Mouse (Mus musculus): ENCODE data around the gene Mdk. TPM values are rescaled to one million over a fixed set of nuclear protein-coding genes. Genes with fewer than 3 reads are reported as not detected.

Mdk gene
- polyA plus RNA-seq, 1 experiment from 2014 or later = 1,266 TPM

DNA sequence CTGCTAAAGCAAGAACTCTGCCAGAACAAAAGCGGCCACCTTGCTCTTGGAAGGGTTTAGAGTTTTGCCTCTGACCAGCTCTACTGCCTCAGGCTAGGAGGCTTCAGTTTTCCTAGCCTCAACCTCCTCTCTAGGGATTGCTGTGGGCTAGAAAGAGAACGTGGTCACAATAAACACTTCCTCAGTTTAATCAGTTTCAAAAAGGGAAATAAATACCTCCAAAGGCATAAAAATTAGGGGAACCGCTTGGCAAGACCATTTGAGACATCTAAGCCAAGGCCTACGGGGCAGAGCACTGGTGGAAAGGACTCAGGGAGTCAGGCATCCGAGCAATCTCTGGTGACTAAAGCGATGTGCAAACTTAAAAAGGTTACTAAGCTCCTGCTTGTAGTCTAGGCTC, 23.8 kb upstream of the Mdk start:
- Histone ChIP-seq H3K9me3 (replicated peaks) (no peaks in the 10 kb centered on the region), H3K4me3 (replicated peaks) (no peak overlapping the region), H3K4me1 (peaks cover 62% of the 10 kb centered on the region), H3K36me3 (0 out of 2 replicates have a peak, but pooled peaks cover 6% of the 10 kb centered on the region), H3K4me2 (no peak overlapping the region), H3K27ac (no peak overlapping the region), H3K27me3 (no peaks in the 10 kb centered on the region), H3K9ac (no peak overlapping the region)
- ATAC-seq (replicated peaks; ENCODE audit: low FRiP score) = no peak
- WGBS = 91% methylated on average over 6 of the region's 6 CpGs

GRCm38 (mm10) chr2:91955121-91955591, 23.1 kb upstream of the Mdk start:
- H3K27ac ChIP-seq = 0 out of 2 replicates have a peak overlapping the region, but pooled peaks have one; percentile 82
- peaks cover 65% of the 10 kb centered on the region for H3K4me1 ChIP-seq
- 84% methylated on average over 4 of the region's 4 CpGs for WGBS
- H3K36me3 ChIP-seq = 0 out of 2 replicates have a peak, but pooled peaks cover 4% of the 10 kb centered on the region
- H3K9ac ChIP-seq = no peak overlapping the region
- H3K9me3 ChIP-seq (replicated peaks) = no peaks in the 10 kb centered on the region
- H3K27me3 ChIP-seq = no peaks in the 10 kb centered on the region
- H3K4me2 ChIP-seq = no peak overlapping the region
- ATAC-seq (replicated peaks; ENCODE audit: low FRiP score) = no peak
- no peak overlapping the region for H3K4me3 ChIP-seq (replicated peaks)

DNA sequence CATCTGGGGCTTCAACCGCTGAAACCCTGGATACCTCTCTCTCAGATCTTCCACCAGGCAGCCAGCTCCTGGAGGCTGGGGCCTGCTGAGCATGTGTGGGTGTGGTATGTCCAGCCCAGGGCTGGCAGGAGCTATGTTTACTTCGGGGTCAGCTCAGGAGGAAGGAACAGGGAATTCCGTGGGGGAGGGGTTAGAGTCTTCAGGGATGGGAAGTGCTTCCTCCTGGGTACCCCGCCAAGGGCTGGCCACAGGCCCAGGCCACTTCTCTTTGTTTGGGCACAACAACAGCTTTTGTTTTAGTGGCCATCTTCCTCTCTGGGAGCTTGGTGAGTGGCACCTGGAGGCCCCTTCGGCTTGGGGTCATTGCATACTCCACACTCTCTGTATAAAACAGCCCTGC, 21.7 kb upstream of the Mdk start:
- no peak overlapping the region for H3K9ac ChIP-seq

GRCm38 (mm10) chr2:91950275-91951085, 18.4 kb upstream of the Mdk start:
- H3K4me1 ChIP-seq = peaks cover 71% of the 10 kb centered on the region
- no peaks in the 10 kb centered on the region for H3K9me3 ChIP-seq (replicated peaks)
- H3K4me2 ChIP-seq = peak overlapping the region; percentile 50
- 12% methylated on average over 15 of the region's 15 CpGs for WGBS
- peak; percentile 72 for ATAC-seq (replicated peaks; ENCODE audit: low FRiP score)
- H3K9ac ChIP-seq = 0 out of 2 replicates have a peak overlapping the region, but pooled peaks have one; percentile 23
- peak overlapping the region; percentile 77 for H3K27ac ChIP-seq
- no peaks in the 10 kb centered on the region for H3K27me3 ChIP-seq
- H3K36me3 ChIP-seq = no peaks in the 10 kb centered on the region
- H3K4me3 ChIP-seq (replicated peaks) = peak overlapping the region; percentile 16

More for the DNA sequence above, 21.7 kb upstream of the Mdk start:
- peak overlapping the region; percentile 17; the same call in 1 of the 2 replicates for H3K4me2 ChIP-seq
- H3K36me3 ChIP-seq = 0 out of 2 replicates have a peak, but pooled peaks cover 4% of the 10 kb centered on the region
- 13% methylated on average over 5 of the region's 5 CpGs for WGBS
- no peaks in the 10 kb centered on the region for H3K9me3 ChIP-seq (replicated peaks)
- H3K4me1 ChIP-seq = peaks cover 68% of the 10 kb centered on the region
- peak; percentile 63 for ATAC-seq (replicated peaks; ENCODE audit: low FRiP score)
- no peak overlapping the region for H3K4me3 ChIP-seq (replicated peaks)
- no peaks in the 10 kb centered on the region for H3K27me3 ChIP-seq
- H3K27ac ChIP-seq = peak overlapping the region; percentile 82

DNA sequence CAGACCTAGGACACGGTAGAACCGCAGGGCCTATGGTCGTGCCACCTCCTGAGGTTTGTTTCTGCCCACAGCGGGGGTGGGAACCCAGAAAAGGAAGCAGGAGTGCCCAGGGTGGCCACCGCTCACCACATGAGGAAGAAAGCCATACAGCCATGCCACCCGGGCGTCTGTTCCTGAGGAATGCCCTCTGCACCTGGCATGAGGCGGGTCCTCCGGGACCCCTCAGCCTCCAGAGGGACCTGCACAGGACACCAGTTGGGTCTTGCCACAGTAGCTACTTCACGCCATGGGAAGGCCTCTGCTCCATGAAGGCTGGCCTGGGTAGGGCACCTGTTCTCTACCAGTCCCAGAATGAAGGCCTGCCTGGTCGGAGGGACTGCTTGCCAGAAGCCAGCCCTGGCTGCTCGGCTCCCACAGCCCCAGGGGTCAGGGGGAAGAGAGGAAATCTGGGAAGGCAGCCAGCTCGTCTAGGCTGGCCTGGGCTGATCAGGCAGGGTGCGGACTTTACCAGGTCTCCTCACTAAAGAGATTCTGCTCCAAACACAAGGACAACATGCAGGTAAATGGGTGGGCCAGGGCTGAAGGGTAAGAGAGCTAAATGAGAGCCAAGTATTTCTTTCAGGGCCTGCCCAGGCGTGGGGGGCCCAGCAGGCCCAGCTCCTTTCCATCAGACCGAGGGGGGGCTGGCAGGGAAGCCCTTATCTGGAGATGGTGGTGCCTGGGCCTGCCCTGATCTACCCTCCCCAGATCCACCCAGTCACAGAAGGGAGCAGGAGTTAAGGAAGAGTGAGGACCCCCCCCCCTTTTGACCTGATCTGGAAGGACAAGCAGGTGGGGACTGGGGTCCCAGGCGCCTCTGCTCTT, 17.5 kb upstream of the Mdk start:
- Histone ChIP-seq H3K36me3 (no peaks in the 10 kb centered on the region), H3K27me3 (no peaks in the 10 kb centered on the region), H3K4me1 (peaks cover 73% of the 10 kb centered on the region), H3K9ac (0 out of 2 replicates have a peak overlapping the region, but pooled peaks have one; percentile 23), H3K4me3 (replicated peaks) (peak overlapping the region; percentile 16), H3K4me2 (peak overlapping the region; percentile 50), H3K27ac (peak overlapping the region; percentile 77), H3K9me3 (replicated peaks) (no peaks in the 10 kb centered on the region)
- WGBS = 60% methylated on average over 17 of the region's 17 CpGs
- ATAC-seq (replicated peaks; ENCODE audit: low FRiP score) = peak; percentile 30

DNA sequence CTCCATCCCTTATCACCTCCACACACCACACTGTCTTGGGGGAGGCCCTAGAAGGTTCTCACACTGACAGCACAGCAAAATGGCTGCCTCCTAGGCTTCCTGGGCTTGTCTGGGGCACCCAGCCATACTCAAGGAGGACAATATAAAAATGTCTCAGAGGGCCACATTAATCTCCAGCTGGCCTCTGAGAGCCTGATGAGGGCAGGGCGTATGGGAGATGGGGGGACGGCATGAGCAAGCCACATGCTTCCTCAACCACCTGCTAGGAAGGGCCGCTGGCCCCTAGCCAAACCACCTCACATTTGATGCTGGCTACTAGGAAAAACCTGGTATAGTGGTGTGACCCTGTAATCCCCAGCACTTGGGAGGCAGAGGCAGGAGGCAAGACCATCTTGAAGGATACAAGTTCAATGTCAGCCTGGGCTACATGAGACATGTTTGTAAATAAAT, 16.7 kb upstream of the Mdk start:
- H3K4me3 ChIP-seq (replicated peaks) = no peak overlapping the region
- H3K4me2 ChIP-seq = 0 out of 2 replicates have a peak overlapping the region, but pooled peaks have one; percentile 50
- no peak for ATAC-seq (replicated peaks; ENCODE audit: low FRiP score)
- H3K9ac ChIP-seq = no peak overlapping the region
- 71% methylated on average over 3 of the region's 3 CpGs for WGBS
- peak overlapping the region; percentile 77 for H3K27ac ChIP-seq
- no peaks in the 10 kb centered on the region for H3K27me3 ChIP-seq
- peaks cover 69% of the 10 kb centered on the region for H3K4me1 ChIP-seq
- no peaks in the 10 kb centered on the region for H3K9me3 ChIP-seq (replicated peaks)
- peaks cover under 1% of the 10 kb centered on the region; the same call in 1 of the 2 replicates for H3K36me3 ChIP-seq

DNA sequence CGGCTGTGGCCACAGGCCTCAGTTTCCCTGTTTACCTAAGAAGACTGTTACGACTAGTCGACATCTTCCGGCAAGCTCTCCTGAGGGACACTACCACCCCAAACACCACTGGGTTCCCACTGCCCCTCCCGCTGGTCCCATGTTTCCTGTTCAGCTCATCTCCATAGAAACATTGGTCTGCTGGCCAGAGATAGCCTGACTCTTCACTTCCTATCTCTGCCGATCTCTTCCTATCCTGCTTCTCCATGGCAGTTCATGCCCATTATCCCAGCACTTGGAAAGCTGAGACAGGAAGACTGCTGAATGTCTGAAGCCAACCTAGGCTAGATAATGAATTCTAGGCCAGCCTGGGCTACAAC, 16.0 kb upstream of the Mdk start:
- ATAC-seq (replicated peaks; ENCODE audit: low FRiP score) = no peak
- Histone ChIP-seq H3K36me3 (peaks cover 3% of the 10 kb centered on the region; the same call in 1 of the 2 replicates), H3K27me3 (no peaks in the 10 kb centered on the region), H3K4me3 (replicated peaks) (no peak overlapping the region), H3K9me3 (replicated peaks) (no peaks in the 10 kb centered on the region), H3K4me2 (0 out of 2 replicates have a peak overlapping the region, but pooled peaks have one; percentile 15), H3K27ac (peak overlapping the region; percentile 77), H3K4me1 (peaks cover 62% of the 10 kb centered on the region), H3K9ac (no peak overlapping the region)
- 64% methylated on average over 6 of the region's 6 CpGs for WGBS

DNA sequence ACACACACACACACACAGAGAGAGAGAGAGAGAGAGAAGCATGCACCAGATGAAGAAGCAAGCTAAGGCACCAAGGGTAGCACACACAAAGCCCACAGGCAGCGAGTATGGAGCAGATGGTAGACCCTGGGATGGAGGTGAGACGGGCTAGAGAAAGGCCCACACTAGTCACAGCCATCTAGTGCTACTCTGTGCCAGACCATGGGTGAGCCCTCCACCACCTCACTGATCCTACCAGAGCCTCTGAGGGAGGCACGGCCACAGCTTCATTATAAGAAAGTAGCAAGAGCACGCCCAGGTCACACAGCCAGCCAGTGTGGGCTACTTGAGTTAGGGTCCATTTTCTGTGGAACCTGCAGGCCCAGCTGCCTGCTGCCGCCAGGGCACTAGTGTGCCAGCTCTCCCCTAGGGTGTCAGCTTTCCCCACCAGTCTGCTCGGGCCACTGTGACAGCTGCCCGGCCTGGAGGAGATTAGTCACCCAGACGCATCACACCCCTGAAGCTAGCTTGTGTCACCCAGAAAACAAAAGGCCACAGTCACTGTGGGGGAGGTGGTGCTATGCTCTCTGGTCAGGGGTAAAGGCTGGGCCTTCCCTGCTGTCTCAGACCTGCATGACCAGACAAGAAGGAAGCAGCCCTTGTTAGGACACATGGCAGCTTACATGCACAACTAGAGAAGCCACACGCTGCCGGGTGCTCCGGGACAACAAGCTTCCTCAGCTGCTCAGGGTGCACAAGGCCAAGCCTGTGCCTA, 15.5 kb upstream of the Mdk start:
- H3K4me3 ChIP-seq (replicated peaks) = no peak overlapping the region
- 0 out of 2 replicates have a peak overlapping the region, but pooled peaks have one; percentile 15 for H3K4me2 ChIP-seq
- H3K27me3 ChIP-seq = no peaks in the 10 kb centered on the region
- H3K36me3 ChIP-seq = peaks cover 3% of the 10 kb centered on the region; the same call in 1 of the 2 replicates
- peak; percentile 17; the same call in 1 of the 2 replicates for ATAC-seq (replicated peaks; ENCODE audit: low FRiP score)
- no peak overlapping the region for H3K9ac ChIP-seq
- peak overlapping the region; percentile 77 for H3K27ac ChIP-seq
- H3K9me3 ChIP-seq (replicated peaks) = no peaks in the 10 kb centered on the region
- WGBS = 47% methylated on average over 11 of the region's 11 CpGs
- peaks cover 62% of the 10 kb centered on the region for H3K4me1 ChIP-seq

GRCm38 (mm10) chr2:91946836-91947235, 14.7 kb upstream of the Mdk start:
- Histone ChIP-seq H3K9me3 (replicated peaks) (no peaks in the 10 kb centered on the region), H3K27me3 (no peaks in the 10 kb centered on the region), H3K36me3 (peaks cover 6% of the 10 kb centered on the region; the same call in 1 of the 2 replicates), H3K4me1 (peaks cover 62% of the 10 kb centered on the region), H3K4me3 (replicated peaks) (no peak overlapping the region), H3K4me2 (no peak overlapping the region), H3K27ac (no peak overlapping the region), H3K9ac (0 out of 2 replicates have a peak overlapping the region, but pooled peaks have one; percentile 7)
- 65% methylated on average over 6 of the region's 6 CpGs for WGBS
- ATAC-seq (replicated peaks; ENCODE audit: low FRiP score) = no peak

DNA sequence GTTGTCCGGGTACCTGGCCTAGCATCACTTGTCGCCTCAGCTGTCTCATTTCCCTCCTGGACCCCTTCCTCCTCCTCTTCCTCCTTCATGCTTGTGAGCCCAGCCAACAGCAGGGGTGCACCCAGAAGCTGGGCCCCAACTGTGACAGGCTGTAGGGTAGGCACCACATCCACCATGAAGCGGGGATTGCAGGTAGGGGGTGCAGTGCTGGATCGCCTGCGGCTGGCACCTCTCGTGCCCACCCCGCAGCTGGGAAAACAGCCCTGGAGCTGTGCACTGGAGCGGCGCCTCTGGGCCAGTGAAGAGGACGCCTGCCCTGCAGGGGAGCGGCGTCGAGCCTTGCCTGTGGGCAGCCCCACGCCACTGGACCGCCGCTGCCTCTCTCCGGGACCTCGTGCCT, 13.4 kb upstream of the Mdk start, which contains the start of gene Gm9821:
TSS of gene Gm9821 (plus strand) at position 221 of the 400 bp plus-strand sequence.
- H3K9ac ChIP-seq = no peak within 1 kb of the TSS
- H3K27ac ChIP-seq = no peak within 1 kb of the TSS
- ATAC-seq (replicated peaks; ENCODE audit: low FRiP score) = no peak
- H3K4me2 ChIP-seq = no peak within 1 kb of the TSS
- no peak within 1 kb of the TSS for H3K4me3 ChIP-seq (replicated peaks)
- H3K4me1 ChIP-seq = peaks cover 57% of the 10 kb centered on the region
- 80% methylated on average over 18 of the region's 18 CpGs for WGBS
- H3K36me3 ChIP-seq = peaks cover 15% of the 10 kb centered on the region
- no peaks in the 10 kb centered on the region for H3K9me3 ChIP-seq (replicated peaks)
- no peaks in the 10 kb centered on the region for H3K27me3 ChIP-seq

All from kidney, embryonic 15.5 days (tissue).